Mouse (Mus musculus) lung, postnatal 0 days (tissue): ENCODE results near the gene Coro1b.

ENCODE experiments used
- CTCF ChIP-seq: IDR thresholded peaks from 2 replicates; pipeline ENCODE4 v1.5.1; 2016; ENCODE audit warnings: antibody characterized with exemption, mild to moderate bottlenecking
- EP300 ChIP-seq: IDR thresholded peaks from 2 replicates; pipeline ENCODE4 v1.6.1; 2016; ENCODE audit warnings: antibody characterized with exemption, mild to moderate bottlenecking, control low read depth

DNA sequence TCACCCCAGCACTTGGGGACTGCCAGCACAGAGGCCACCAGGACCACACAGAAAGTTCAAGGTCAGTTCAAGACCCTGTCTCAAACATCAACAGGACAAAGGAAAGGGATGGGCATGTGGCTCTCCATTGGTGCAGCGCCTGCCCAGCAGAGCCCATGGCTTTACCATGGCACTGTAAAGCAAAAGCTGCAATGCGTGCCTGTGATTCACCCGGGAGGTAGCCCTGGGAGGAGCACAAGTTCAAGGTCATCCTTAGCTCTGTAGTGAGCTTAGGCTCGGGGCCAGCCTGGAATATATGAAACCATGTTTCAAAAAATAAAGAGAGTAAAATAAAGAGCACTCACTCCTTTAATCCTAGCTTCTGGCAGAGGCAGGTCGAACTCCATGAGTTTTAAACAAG is 3.5 kb downstream of the Coro1b start:
- no peak for TF ChIP-seq CTCF
- TF ChIP-seq EP300, result no peak
